Mouse (Mus musculus): ENCODE measurements around the gene Ube4b. TPM values are rescaled to one million over a fixed set of nuclear protein-coding genes. Genes with fewer than 3 reads are reported as not detected.

Ube4b gene
- total and polyA plus RNA-seq, 3 experiments = 28.4 to 104 (median 71.0) TPM

GRCm38 (mm10) chr4:149415651-149416169 lies 10.8 kb downstream of the Ube4b start:
- no peaks in the 10 kb centered on the region for H3K4me1 ChIP-seq (ENCODE audit: control insufficient read depth in 1 of 2, insufficient read depth in 2 of 2, low read length in 2 of 2)
- H3K36me3 ChIP-seq (ENCODE audit: control insufficient read depth in 1 of 2, insufficient read depth in 2 of 2, low read length in 2 of 2) = peaks cover 0 to 3% of the 10 kb centered on the region in 2 experiments; a peak in 2 of 4 replicates
- no peaks in the 10 kb centered on the region for H3K9me3 ChIP-seq (replicated peaks; ENCODE audit: insufficient read depth, low read length)
- H3K79me2 ChIP-seq (ENCODE audit: control insufficient read depth, insufficient read depth, low read length, poor library complexity) = peaks cover 54% of the 10 kb centered on the region
- H3K27ac ChIP-seq (ENCODE audit: control insufficient read depth, low read depth, low read length) = no peak overlapping the region
- no peak overlapping the region for H3K4me3 ChIP-seq (ENCODE audit: control insufficient read depth in 1 of 2, insufficient read depth in 1 of 2, low read depth in 2 of 2, low read length in 2 of 2)
- H3K27me3 ChIP-seq (ENCODE audit: control insufficient read depth in 1 of 2, insufficient read depth in 2 of 2, low read length in 2 of 2) = no peaks in the 10 kb centered on the region
- no peak for TF ChIP-seq MAFK (IDR thresholded peaks at IDR 0.05; ENCODE audit: borderline replicate concordance, low read depth, low read length)
- no peak for TF ChIP-seq KAT2A (conservative IDR thresholded peaks at IDR 0.05; ENCODE audit: low read depth, low read length)
- no peak for TF ChIP-seq E2F4 (IDR thresholded peaks at IDR 0.05; ENCODE audit: borderline replicate concordance, low read depth, low read length)
- no peak for TF ChIP-seq ZMIZ1 (IDR thresholded peaks at IDR 0.05; ENCODE audit: low read depth, low read length)
- TF ChIP-seq SIN3A (IDR thresholded peaks at IDR 0.05; ENCODE audit: low read length) = no peak
- no peak for TF ChIP-seq NELFE (IDR thresholded peaks at IDR 0.05; ENCODE audit: low read depth, low read length)
- no peak for TF ChIP-seq BHLHE40 (IDR thresholded peaks at IDR 0.05; ENCODE audit: borderline replicate concordance, low read depth, low read length)
- no peak for TF ChIP-seq GATA1 (IDR thresholded peaks at IDR 0.05; ENCODE audit: low read depth, low read length)
- no peak for TF ChIP-seq MEF2A (IDR thresholded peaks at IDR 0.05; ENCODE audit: extremely low read depth, insufficient replicate concordance, low read depth, low read length, poor library complexity, severe bottlenecking)
- no peak for TF ChIP-seq ZKSCAN1 (IDR thresholded peaks at IDR 0.05; ENCODE audit: low read depth, low read length)
- no peak for TF ChIP-seq ZNF384 (IDR thresholded peaks at IDR 0.05; ENCODE audit: low read depth, low read length)
- TF ChIP-seq MAZ (IDR thresholded peaks at IDR 0.05; ENCODE audit: low read depth, low read length) = no peak
- TF ChIP-seq TCF12 (IDR thresholded peaks at IDR 0.05; ENCODE audit: low read depth, low read length) = no peak
- TF ChIP-seq NRF1 (IDR thresholded peaks at IDR 0.05; ENCODE audit: insufficient read depth, low read depth, low read length, poor library complexity, severe bottlenecking) = no peak
- no peak overlapping the region for H3K9ac ChIP-seq (ENCODE audit: control insufficient read depth, low read depth, low read length, poor library complexity, severe bottlenecking)
- DNase-seq (ENCODE audit: low read depth, low spot score) = no peak

GRCm38 (mm10) chr4:149414259-149414658 lies 12.3 kb downstream of the Ube4b start:
- Histone ChIP-seq H3K36me3 (ENCODE audit: control insufficient read depth in 1 of 2, insufficient read depth in 2 of 2, low read length in 2 of 2) (peaks cover 0 to 3% of the 10 kb centered on the region in 2 experiments; a peak in 2 of 4 replicates), H3K79me2 (ENCODE audit: control insufficient read depth, insufficient read depth, low read length, poor library complexity) (peaks cover 41% of the 10 kb centered on the region), H3K9ac (ENCODE audit: control insufficient read depth, low read depth, low read length, poor library complexity, severe bottlenecking) (no peak overlapping the region), H3K27me3 (ENCODE audit: control insufficient read depth in 1 of 2, insufficient read depth in 2 of 2, low read length in 2 of 2) (no peaks in the 10 kb centered on the region), H3K4me1 (ENCODE audit: control insufficient read depth in 1 of 2, insufficient read depth in 2 of 2, low read length in 2 of 2) (no peaks in the 10 kb centered on the region), H3K4me3 (ENCODE audit: control insufficient read depth in 1 of 2, insufficient read depth in 1 of 2, low read depth in 2 of 2, low read length in 2 of 2) (no peak overlapping the region), H3K9me3 (replicated peaks; ENCODE audit: insufficient read depth, low read length) (no peaks in the 10 kb centered on the region), H3K27ac (ENCODE audit: control insufficient read depth, low read depth, low read length) (no peak overlapping the region)
- no peak for DNase-seq (ENCODE audit: low read depth, low spot score)
- peak in 1 of 3 experiments; percentile 17; a peak in 1 of 6 replicates for TF ChIP-seq CTCF (IDR thresholded peaks at IDR 0.05 in 2 of 3, conservative IDR thresholded peaks at IDR 0.05 in 1 of 3; ENCODE audit: control insufficient read depth in 1 of 3, insufficient read depth in 1 of 3, low read depth in 2 of 3, low read length in 3 of 3, poor library complexity in 1 of 3, severe bottlenecking in 1 of 3)
- TF ChIP-seq USF2 (IDR thresholded peaks at IDR 0.05; ENCODE audit: borderline replicate concordance in 1 of 2, insufficient read depth in 1 of 2, low read depth in 1 of 2, low read length in 2 of 2) = no peak

All from MEL (cell line).